Comparison of ENCODE assay signal across 15 mouse cellular contexts in the genomic region with DNA sequence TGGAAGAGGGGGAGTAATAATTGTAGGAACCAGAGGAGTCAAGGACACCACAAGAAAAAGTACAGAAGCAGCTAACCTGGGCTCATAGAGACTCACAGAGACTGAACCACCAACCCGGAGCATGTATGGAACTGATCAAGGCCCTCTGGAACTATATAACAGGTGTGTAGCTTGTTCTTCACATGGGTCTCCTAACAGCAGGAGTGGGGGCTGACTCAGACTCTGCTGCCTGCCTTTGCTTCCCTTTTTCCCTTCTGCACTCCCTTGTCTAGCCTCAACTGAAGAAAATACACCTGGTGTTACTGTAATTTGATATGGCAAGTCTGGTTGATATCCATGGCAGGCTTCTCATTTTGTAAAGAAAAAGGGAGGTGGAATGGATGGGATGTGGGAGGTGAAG.
"Had no signal": no experiment of that assay in that cellular context is flagged by ENCODE, and none has a peak within 500 bp of the region (broad histone marks: within the 10 kb centered on the region; RNA-seq: fewer than 3 reads in every experiment).

No protein-coding gene starts in this region.

- H3K27ac ChIP-seq: neural tube, embryonic 15.5 days; stomach, embryonic 15.5 days; stomach, postnatal 0 days had no signal

- H3K4me2 ChIP-seq: neural tube, embryonic 15.5 days; stomach, embryonic 15.5 days had no signal

- H3K27me3 ChIP-seq: neural tube, embryonic 15.5 days; stomach, embryonic 15.5 days had no signal

- H3K36me3 ChIP-seq: neural tube, embryonic 15.5 days; stomach, embryonic 15.5 days had no signal

- H3K4me3 ChIP-seq: neural tube, embryonic 15.5 days; stomach, embryonic 15.5 days had no signal

- DNase-seq: retina, postnatal 1 day; right cerebral cortex, adult 18-20 months; right cerebral cortex, postnatal 14 days; right cerebral cortex, postnatal 25 days; right cerebral cortex, postnatal 4 days; spleen, adult 18-20 months; thymus, adult 18-20 months; thymus, adult 2 months; thymus, postnatal 14 days; thymus, postnatal 25 days; thymus, postnatal 36 days; thymus, postnatal 4 days had no signal

- H3K9me3 ChIP-seq: neural tube, embryonic 15.5 days; stomach, embryonic 15.5 days had no signal

- H3K9ac ChIP-seq: neural tube, embryonic 15.5 days; stomach, embryonic 15.5 days had no signal

- H3K4me1 ChIP-seq: neural tube, embryonic 15.5 days; stomach, embryonic 15.5 days had no signal
